Mouse (Mus musculus): ENCODE measurements around the gene Gm20716. TPM values are rescaled to one million over a fixed set of nuclear protein-coding genes. Genes with fewer than 3 reads are reported as not detected.

Gm20716 gene
- polyA plus RNA-seq, 1 experiment from 2014 or later: 5.5 TPM

- WGBS: 90% methylated on average over 8 of the region's 8 CpGs
- no peak for ATAC-seq (ENCODE audit: low FRiP score, low TSS enrichment)
- no peaks in the 10 kb centered on the region for H3K9me3 ChIP-seq (ENCODE audit: control insufficient read depth, low read length)
- H3K27me3 ChIP-seq (ENCODE audit: control insufficient read depth, insufficient read depth, low read length): no peaks in the 10 kb centered on the region
- no peaks in the 10 kb centered on the region for H3K36me3 ChIP-seq (ENCODE audit: control insufficient read depth, insufficient read depth, low read length)
- no peak for DNase-seq (ENCODE audit: low spot score)
- no peak overlapping the region for H3K9ac ChIP-seq (ENCODE audit: low read length)
- H3K4me1 ChIP-seq (replicated peaks; ENCODE audit: control insufficient read depth, insufficient read depth): no peaks in the 10 kb centered on the region
- no peak for TF ChIP-seq EP300 (optimal IDR thresholded peaks at IDR 0.05)
- no peak overlapping the region for H3K4me3 ChIP-seq (ENCODE audit: low read depth, low read length)
- H3K27ac ChIP-seq (replicated peaks): no peak overlapping the region
- H3K4me2 ChIP-seq (replicated peaks; ENCODE audit: low read depth): no peak overlapping the region
These were observed 28.9 kb upstream of the Gm20716 start for GRCm38 (mm10) chr2:168259046-168259445.

DNA sequence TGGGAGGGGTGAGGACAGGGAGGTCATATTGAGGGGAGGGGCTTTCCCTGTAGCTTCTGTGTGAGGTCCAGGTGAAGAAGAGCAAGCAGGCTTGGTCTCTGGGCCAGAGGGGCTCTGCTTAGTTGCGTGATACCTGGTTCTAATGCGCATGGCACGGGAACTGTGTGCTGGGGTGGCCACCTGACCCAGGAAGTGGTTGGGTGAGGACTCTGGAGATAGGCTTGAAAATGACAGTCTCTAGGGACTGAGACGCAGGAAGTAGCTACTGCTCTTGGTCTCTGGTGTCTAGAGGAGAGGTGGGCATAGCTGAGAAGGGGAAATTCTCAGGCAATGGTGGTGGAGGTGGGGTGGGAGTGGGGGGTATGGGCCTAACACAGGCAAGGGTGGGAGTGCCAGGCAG is 27.0 kb upstream of the Gm20716 start:
- no peaks in the 10 kb centered on the region for H3K27me3 ChIP-seq (ENCODE audit: control insufficient read depth, insufficient read depth, low read length)
- ATAC-seq (ENCODE audit: low FRiP score, low TSS enrichment) (no peak), DNase-seq (ENCODE audit: low spot score) (no peak)
- no peak overlapping the region for H3K27ac ChIP-seq (replicated peaks)
- H3K9ac ChIP-seq (ENCODE audit: low read length): no peak overlapping the region
- no peak overlapping the region for H3K4me2 ChIP-seq (replicated peaks; ENCODE audit: low read depth)
- 81% methylated on average over 4 of the region's 4 CpGs for WGBS
- H3K36me3 ChIP-seq (ENCODE audit: control insufficient read depth, insufficient read depth, low read length): no peaks in the 10 kb centered on the region
- H3K4me1 ChIP-seq (replicated peaks; ENCODE audit: control insufficient read depth, insufficient read depth): no peaks in the 10 kb centered on the region
- no peak overlapping the region for H3K4me3 ChIP-seq (ENCODE audit: low read depth, low read length)
- no peak for TF ChIP-seq EP300 (optimal IDR thresholded peaks at IDR 0.05)
- TF ChIP-seq CTCF (IDR thresholded peaks at IDR 0.05; ENCODE audit: low read depth): no peak
- no peaks in the 10 kb centered on the region for H3K9me3 ChIP-seq (ENCODE audit: control insufficient read depth, low read length)

DNA sequence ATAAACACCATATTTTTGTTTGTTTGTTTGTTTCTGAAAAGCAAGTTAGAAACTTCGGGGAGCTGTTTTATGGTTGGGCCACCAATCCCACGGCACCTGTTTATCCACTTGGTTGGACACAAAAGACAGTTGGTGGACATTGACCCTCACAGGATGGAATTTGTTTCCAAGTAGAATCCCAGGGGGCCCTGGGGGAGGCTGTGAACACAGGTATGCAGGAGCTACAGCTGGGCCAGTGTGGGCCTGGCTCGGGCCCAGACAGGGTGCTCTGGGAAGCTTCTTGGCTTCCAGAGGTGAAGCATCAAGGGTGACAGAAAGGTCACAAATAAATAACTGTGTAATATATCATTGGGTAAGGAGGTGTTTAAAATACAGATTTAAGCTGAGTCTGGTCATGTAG is 26.3 kb upstream of the Gm20716 start:
- Histone ChIP-seq H3K9ac (ENCODE audit: low read length) (no peak overlapping the region), H3K27me3 (ENCODE audit: control insufficient read depth, insufficient read depth, low read length) (no peaks in the 10 kb centered on the region), H3K9me3 (ENCODE audit: control insufficient read depth, low read length) (no peaks in the 10 kb centered on the region), H3K4me2 (replicated peaks; ENCODE audit: low read depth) (no peak overlapping the region), H3K36me3 (ENCODE audit: control insufficient read depth, insufficient read depth, low read length) (no peaks in the 10 kb centered on the region), H3K4me1 (replicated peaks; ENCODE audit: control insufficient read depth, insufficient read depth) (no peaks in the 10 kb centered on the region), H3K27ac (replicated peaks) (no peak overlapping the region), H3K4me3 (ENCODE audit: low read depth, low read length) (no peak overlapping the region)
- 49% methylated on average over 3 of the region's 3 CpGs for WGBS
- DNase-seq (ENCODE audit: low spot score) (no peak), ATAC-seq (ENCODE audit: low FRiP score, low TSS enrichment) (no peak)
- no peak for TF ChIP-seq EP300 (optimal IDR thresholded peaks at IDR 0.05)
- no peak for TF ChIP-seq CTCF (IDR thresholded peaks at IDR 0.05; ENCODE audit: low read depth)

- no peak overlapping the region for H3K4me3 ChIP-seq (ENCODE audit: low read depth, low read length)
- TF ChIP-seq CTCF (IDR thresholded peaks at IDR 0.05; ENCODE audit: low read depth) (no peak), EP300 (optimal IDR thresholded peaks at IDR 0.05) (no peak)
- DNase-seq (ENCODE audit: low spot score) (no peak), ATAC-seq (ENCODE audit: low FRiP score, low TSS enrichment) (no peak)
- 32% methylated on average over 7 of the region's 7 CpGs for WGBS
- H3K4me2 ChIP-seq (replicated peaks; ENCODE audit: low read depth): no peak overlapping the region
- no peaks in the 10 kb centered on the region for H3K4me1 ChIP-seq (replicated peaks; ENCODE audit: control insufficient read depth, insufficient read depth)
- no peak overlapping the region for H3K27ac ChIP-seq (replicated peaks)
- H3K9me3 ChIP-seq (ENCODE audit: control insufficient read depth, low read length): no peaks in the 10 kb centered on the region
- H3K27me3 ChIP-seq (ENCODE audit: control insufficient read depth, insufficient read depth, low read length): no peaks in the 10 kb centered on the region
- no peaks in the 10 kb centered on the region for H3K36me3 ChIP-seq (ENCODE audit: control insufficient read depth, insufficient read depth, low read length)
- no peak overlapping the region for H3K9ac ChIP-seq (ENCODE audit: low read length)
These were observed 23.7 kb upstream of the Gm20716 start for GRCm38 (mm10) chr2:168253822-168254221.

DNA sequence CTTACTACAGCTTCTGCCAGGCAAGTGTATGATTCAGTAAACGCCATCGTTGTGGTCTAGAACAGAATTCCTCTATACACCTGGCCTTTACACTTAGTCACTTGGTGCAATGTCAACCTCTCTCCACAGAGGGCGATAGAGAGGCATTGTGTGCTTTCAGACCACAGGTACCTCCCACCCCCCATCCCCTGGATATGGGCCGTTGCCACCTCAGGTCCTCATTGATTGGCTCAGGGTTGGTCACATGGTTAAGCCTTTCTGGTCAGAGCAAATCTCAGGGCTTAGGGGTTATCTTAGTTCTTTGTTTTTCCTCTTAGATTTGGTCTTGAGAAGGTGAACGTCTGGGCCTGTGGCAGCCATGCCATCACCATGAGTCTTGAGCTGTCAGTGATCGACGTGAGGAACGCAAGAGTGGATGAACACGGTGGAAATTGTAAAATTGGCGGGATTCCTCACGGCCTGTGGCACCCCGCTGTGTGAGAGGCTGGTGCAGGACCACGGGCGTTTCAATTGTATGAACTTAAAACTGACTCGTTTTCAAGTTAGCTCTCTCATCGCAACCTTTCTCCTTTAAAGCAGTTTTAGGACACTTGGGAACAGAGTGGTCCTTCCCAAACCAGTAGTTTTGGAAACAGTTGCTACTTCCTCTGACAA is 22.6 kb upstream of the Gm20716 start:
- Histone ChIP-seq H3K27ac (replicated peaks) (no peak overlapping the region), H3K4me2 (replicated peaks; ENCODE audit: low read depth) (no peak overlapping the region)

DNA sequence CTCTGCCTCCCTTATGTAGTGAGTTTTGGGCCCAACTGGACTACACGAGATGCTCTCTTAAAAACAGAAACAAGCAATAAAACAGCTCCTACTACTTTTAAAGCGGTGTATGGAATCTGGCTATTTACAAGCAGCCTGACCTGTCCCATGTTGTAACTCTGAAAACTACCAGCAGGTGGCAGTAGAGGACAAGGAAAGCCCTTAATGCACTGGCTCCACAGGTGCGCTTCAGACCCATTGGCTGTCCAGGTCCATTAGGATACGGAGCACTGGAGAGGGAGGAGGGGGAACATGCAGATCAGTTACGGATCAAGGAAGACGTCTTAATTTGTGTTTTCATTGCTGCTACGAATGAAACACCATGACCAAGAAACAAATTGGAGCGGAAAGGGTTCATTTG is 20.1 kb upstream of the Gm20716 start:
- peak; percentile 60; the same call in 1 of the 2 replicates for ATAC-seq (ENCODE audit: low FRiP score, low TSS enrichment)
- DNase-seq (ENCODE audit: low spot score): peak; percentile 85
- H3K9ac ChIP-seq (ENCODE audit: low read length): no peak overlapping the region

More for the DNA sequence above, 22.6 kb upstream of the Gm20716 start:
- peak; percentile 65 for DNase-seq (ENCODE audit: low spot score)
- no peaks in the 10 kb centered on the region for H3K9me3 ChIP-seq (ENCODE audit: control insufficient read depth, low read length)
- H3K9ac ChIP-seq (ENCODE audit: low read length): no peak overlapping the region
- peak; percentile 30; the same call in 1 of the 2 replicates for ATAC-seq (ENCODE audit: low FRiP score, low TSS enrichment)
- WGBS: 14% methylated on average over 16 of the region's 16 CpGs
- TF ChIP-seq CTCF (IDR thresholded peaks at IDR 0.05; ENCODE audit: low read depth) (peak; percentile 77), EP300 (optimal IDR thresholded peaks at IDR 0.05) (no peak)
- H3K4me1 ChIP-seq (replicated peaks; ENCODE audit: control insufficient read depth, insufficient read depth): no peaks in the 10 kb centered on the region
- no peak overlapping the region for H3K4me3 ChIP-seq (ENCODE audit: low read depth, low read length)
- H3K36me3 ChIP-seq (ENCODE audit: control insufficient read depth, insufficient read depth, low read length): no peaks in the 10 kb centered on the region
- no peaks in the 10 kb centered on the region for H3K27me3 ChIP-seq (ENCODE audit: control insufficient read depth, insufficient read depth, low read length)

More for the DNA sequence above, 20.1 kb upstream of the Gm20716 start:
- Histone ChIP-seq H3K36me3 (ENCODE audit: control insufficient read depth, insufficient read depth, low read length) (no peaks in the 10 kb centered on the region), H3K27me3 (ENCODE audit: control insufficient read depth, insufficient read depth, low read length) (no peaks in the 10 kb centered on the region), H3K27ac (replicated peaks) (no peak overlapping the region), H3K4me1 (replicated peaks; ENCODE audit: control insufficient read depth, insufficient read depth) (no peaks in the 10 kb centered on the region), H3K9me3 (ENCODE audit: control insufficient read depth, low read length) (no peaks in the 10 kb centered on the region), H3K4me2 (replicated peaks; ENCODE audit: low read depth) (no peak overlapping the region), H3K4me3 (ENCODE audit: low read depth, low read length) (no peak overlapping the region)
- no peak for TF ChIP-seq EP300 (optimal IDR thresholded peaks at IDR 0.05)
- peak; percentile 95 for TF ChIP-seq CTCF (IDR thresholded peaks at IDR 0.05; ENCODE audit: low read depth)
- 17% methylated on average over 8 of the region's 8 CpGs for WGBS
